Mouse (Mus musculus) lung, adult 18-20 months (tissue): ENCODE measurements around the gene Syt5.
A peak's percentile ranks its signal among the peaks of the same experiment; 100 is the strongest.

Experiments used
- DNase-seq, 2 experiments: peaks; one replicate each; pipeline ENCODE4 v3.0.0; 2022; ENCODE audit warnings: mixed read lengths in 2 of 2

Gene Syt5

GRCm38 (mm10) chr7:4499034-4499433 is 48.3 kb downstream of the Syt5 start:
- DNase-seq: no peak

GRCm38 (mm10) chr7:4498251-4498650 is 49.1 kb downstream of the Syt5 start:
- peak; percentile 81 to 85 for DNase-seq

- no peak for DNase-seq
These were observed 50.0 kb downstream of the Syt5 start for GRCm38 (mm10) chr7:4497271-4497903.

- no peak for DNase-seq
These were observed 50.9 kb downstream of the Syt5 start for GRCm38 (mm10) chr7:4496468-4496867.

GRCm38 (mm10) chr7:4493991-4494390 is 53.4 kb downstream of the Syt5 start:
- no peak for DNase-seq

GRCm38 (mm10) chr7:4492284-4493224 is 54.8 kb downstream of the Syt5 start:
- DNase-seq: peak in 1 of 2 experiments; percentile 24

- DNase-seq: peak; percentile 53 to 61
These were observed 56.0 kb downstream of the Syt5 start for GRCm38 (mm10) chr7:4491308-4491707.
